Mouse (Mus musculus): ENCODE results near the gene B3gnt7. TPM values are rescaled to one million over a fixed set of nuclear protein-coding genes. Genes with fewer than 3 reads are reported as not detected.
A peak's percentile ranks its signal among the peaks of the same experiment; 100 is the strongest.
"Not testable (repeated sequence)": the region's sequence is repeated elsewhere in the genome, so short reads cannot be mapped to it uniquely, and the experiment has no call there.

B3gnt7 gene
- polyA plus RNA-seq, 1 experiment from 2014 or later: 5.9 TPM

GRCm38 (mm10) chr1:86320822-86321413, 18.3 kb downstream of the B3gnt7 start:
- DNase-seq (no peak), ATAC-seq (ENCODE audit: low FRiP score, low TSS enrichment) (no peak)
- Histone ChIP-seq H3K9ac (replicated peaks; ENCODE audit: low read length) (no peak overlapping the region), H3K27me3 (ENCODE audit: control insufficient read depth, insufficient read depth, low read length) (no peaks in the 10 kb centered on the region), H3K27ac (replicated peaks; ENCODE audit: low read depth, low read length) (no peak overlapping the region), H3K36me3 (ENCODE audit: control insufficient read depth, insufficient read depth, low read length) (no peaks in the 10 kb centered on the region), H3K9me3 (ENCODE audit: control insufficient read depth, low read length) (no peaks in the 10 kb centered on the region), H3K4me3 (replicated peaks; ENCODE audit: low read depth, low read length) (no peak overlapping the region), H3K4me1 (ENCODE audit: control insufficient read depth, insufficient read depth, low read length) (no peaks in the 10 kb centered on the region), H3K4me2 (ENCODE audit: low read length) (no peak overlapping the region)
- 86% methylated on average over 6 of the region's 8 CpGs for WGBS

GRCm38 (mm10) chr1:86336330-86336729, 33.7 kb downstream of the B3gnt7 start:
- ATAC-seq (ENCODE audit: low FRiP score, low TSS enrichment): no peak
- H3K4me2 ChIP-seq (ENCODE audit: low read length): no peak overlapping the region
- 47% methylated on average over 2 of the region's 2 CpGs for WGBS
- no peak overlapping the region for H3K4me3 ChIP-seq (replicated peaks; ENCODE audit: low read depth, low read length)
- no peaks in the 10 kb centered on the region for H3K9me3 ChIP-seq (ENCODE audit: control insufficient read depth, low read length)
- DNase-seq: no peak
- no peaks in the 10 kb centered on the region for H3K4me1 ChIP-seq (ENCODE audit: control insufficient read depth, insufficient read depth, low read length)
- no peaks in the 10 kb centered on the region for H3K36me3 ChIP-seq (ENCODE audit: control insufficient read depth, insufficient read depth, low read length)
- H3K9ac ChIP-seq (replicated peaks; ENCODE audit: low read length): no peak overlapping the region
- H3K27ac ChIP-seq (replicated peaks; ENCODE audit: low read depth, low read length): 0 out of 2 replicates have a peak overlapping the region, but pooled peaks have one; percentile 32
- H3K27me3 ChIP-seq (ENCODE audit: control insufficient read depth, insufficient read depth, low read length): no peaks in the 10 kb centered on the region

GRCm38 (mm10) chr1:86339156-86339812, 36.7 kb downstream of the B3gnt7 start:
- H3K36me3 ChIP-seq (ENCODE audit: control insufficient read depth, insufficient read depth, low read length): no peaks in the 10 kb centered on the region
- no peak overlapping the region for H3K4me2 ChIP-seq (ENCODE audit: low read length)
- no peak overlapping the region for H3K4me3 ChIP-seq (replicated peaks; ENCODE audit: low read depth, low read length)
- no peaks in the 10 kb centered on the region for H3K4me1 ChIP-seq (ENCODE audit: control insufficient read depth, insufficient read depth, low read length)
- ATAC-seq (ENCODE audit: low FRiP score, low TSS enrichment) (peak; percentile 67; the same call in 1 of the 2 replicates), DNase-seq (peak; percentile 94)
- WGBS: 28% methylated on average over 4 of the region's 4 CpGs
- no peak overlapping the region for H3K9ac ChIP-seq (replicated peaks; ENCODE audit: low read length)
- H3K27me3 ChIP-seq (ENCODE audit: control insufficient read depth, insufficient read depth, low read length): no peaks in the 10 kb centered on the region
- no peaks in the 10 kb centered on the region for H3K9me3 ChIP-seq (ENCODE audit: control insufficient read depth, low read length)
- H3K27ac ChIP-seq (replicated peaks; ENCODE audit: low read depth, low read length): no peak overlapping the region

- H3K4me2 ChIP-seq (ENCODE audit: low read length); H3K9me3 ChIP-seq (ENCODE audit: control insufficient read depth, low read length); H3K27ac ChIP-seq (replicated peaks; ENCODE audit: low read depth, low read length); DNase-seq; H3K9ac ChIP-seq (replicated peaks; ENCODE audit: low read length); H3K27me3 ChIP-seq (ENCODE audit: control insufficient read depth, insufficient read depth, low read length); H3K4me3 ChIP-seq (replicated peaks; ENCODE audit: low read depth, low read length); H3K36me3 ChIP-seq (ENCODE audit: control insufficient read depth, insufficient read depth, low read length); ATAC-seq (ENCODE audit: low FRiP score, low TSS enrichment); H3K4me1 ChIP-seq (ENCODE audit: control insufficient read depth, insufficient read depth, low read length): not testable (repeated sequence)
- 97% methylated on average over 2 of the region's 2 CpGs for WGBS
Measured at GRCm38 (mm10) chr1:86341096-86341495, 38.5 kb downstream of the B3gnt7 start.

GRCm38 (mm10) chr1:86342371-86342770, 39.7 kb downstream of the B3gnt7 start:
- Histone ChIP-seq H3K4me3 (replicated peaks; ENCODE audit: low read depth, low read length) (no peak overlapping the region), H3K4me1 (ENCODE audit: control insufficient read depth, insufficient read depth, low read length) (no peaks in the 10 kb centered on the region), H3K9me3 (ENCODE audit: control insufficient read depth, low read length) (no peaks in the 10 kb centered on the region), H3K9ac (replicated peaks; ENCODE audit: low read length) (no peak overlapping the region), H3K36me3 (ENCODE audit: control insufficient read depth, insufficient read depth, low read length) (peaks cover 9% of the 10 kb centered on the region), H3K27ac (replicated peaks; ENCODE audit: low read depth, low read length) (no peak overlapping the region), H3K27me3 (ENCODE audit: control insufficient read depth, insufficient read depth, low read length) (no peaks in the 10 kb centered on the region), H3K4me2 (ENCODE audit: low read length) (no peak overlapping the region)
- no peak for ATAC-seq (ENCODE audit: low FRiP score, low TSS enrichment)
- no peak for DNase-seq
- 92% methylated on average over 2 of the region's 2 CpGs for WGBS

- no peak overlapping the region for H3K9ac ChIP-seq (replicated peaks; ENCODE audit: low read length)
- H3K4me1 ChIP-seq (ENCODE audit: control insufficient read depth, insufficient read depth, low read length): no peaks in the 10 kb centered on the region
- no peak overlapping the region for H3K27ac ChIP-seq (replicated peaks; ENCODE audit: low read depth, low read length)
- no peak overlapping the region for H3K4me2 ChIP-seq (ENCODE audit: low read length)
- H3K9me3 ChIP-seq (ENCODE audit: control insufficient read depth, low read length): no peaks in the 10 kb centered on the region
- ATAC-seq (ENCODE audit: low FRiP score, low TSS enrichment) (no peak), DNase-seq (no peak)
- peaks cover 16% of the 10 kb centered on the region for H3K36me3 ChIP-seq (ENCODE audit: control insufficient read depth, insufficient read depth, low read length)
- 96% methylated on average over 1 of the region's 1 CpGs for WGBS
- no peak overlapping the region for H3K4me3 ChIP-seq (replicated peaks; ENCODE audit: low read depth, low read length)
- H3K27me3 ChIP-seq (ENCODE audit: control insufficient read depth, insufficient read depth, low read length): no peaks in the 10 kb centered on the region
Measured at GRCm38 (mm10) chr1:86343087-86343645, 40.5 kb downstream of the B3gnt7 start.

GRCm38 (mm10) chr1:86343969-86344861, 41.6 kb downstream of the B3gnt7 start:
- H3K4me1 ChIP-seq (ENCODE audit: control insufficient read depth, insufficient read depth, low read length): no peaks in the 10 kb centered on the region
- no peaks in the 10 kb centered on the region for H3K27me3 ChIP-seq (ENCODE audit: control insufficient read depth, insufficient read depth, low read length)
- H3K36me3 ChIP-seq (ENCODE audit: control insufficient read depth, insufficient read depth, low read length): peaks cover 27% of the 10 kb centered on the region
- no peak for DNase-seq
- no peak overlapping the region for H3K9ac ChIP-seq (replicated peaks; ENCODE audit: low read length)
- H3K4me3 ChIP-seq (replicated peaks; ENCODE audit: low read depth, low read length): no peak overlapping the region
- 86% methylated on average over 4 of the region's 4 CpGs for WGBS
- no peak for ATAC-seq (ENCODE audit: low FRiP score, low TSS enrichment)
- no peaks in the 10 kb centered on the region for H3K9me3 ChIP-seq (ENCODE audit: control insufficient read depth, low read length)
- H3K4me2 ChIP-seq (ENCODE audit: low read length): no peak overlapping the region
- no peak overlapping the region for H3K27ac ChIP-seq (replicated peaks; ENCODE audit: low read depth, low read length)

- DNase-seq: no peak
- H3K27me3 ChIP-seq (ENCODE audit: control insufficient read depth, insufficient read depth, low read length): no peaks in the 10 kb centered on the region
- no peaks in the 10 kb centered on the region for H3K9me3 ChIP-seq (ENCODE audit: control insufficient read depth, low read length)
- no peak overlapping the region for H3K4me2 ChIP-seq (ENCODE audit: low read length)
- H3K4me1 ChIP-seq (ENCODE audit: control insufficient read depth, insufficient read depth, low read length): no peaks in the 10 kb centered on the region
- 92% methylated on average over 4 of the region's 4 CpGs for WGBS
- peaks cover 35% of the 10 kb centered on the region for H3K36me3 ChIP-seq (ENCODE audit: control insufficient read depth, insufficient read depth, low read length)
- no peak overlapping the region for H3K9ac ChIP-seq (replicated peaks; ENCODE audit: low read length)
- H3K4me3 ChIP-seq (replicated peaks; ENCODE audit: low read depth, low read length): no peak overlapping the region
- ATAC-seq (ENCODE audit: low FRiP score, low TSS enrichment): no peak
- H3K27ac ChIP-seq (replicated peaks; ENCODE audit: low read depth, low read length): no peak overlapping the region
Measured at GRCm38 (mm10) chr1:86345069-86345468, 42.4 kb downstream of the B3gnt7 start.
